Mouse (Mus musculus): Measurements from ENCODE around the gene Eif3g. TPM values are rescaled to one million over a fixed set of nuclear protein-coding genes. Genes with fewer than 3 reads are reported as not detected.

Eif3g gene
- polyA plus RNA-seq, 1 experiment from 2014 or later: 202 TPM

DNA sequence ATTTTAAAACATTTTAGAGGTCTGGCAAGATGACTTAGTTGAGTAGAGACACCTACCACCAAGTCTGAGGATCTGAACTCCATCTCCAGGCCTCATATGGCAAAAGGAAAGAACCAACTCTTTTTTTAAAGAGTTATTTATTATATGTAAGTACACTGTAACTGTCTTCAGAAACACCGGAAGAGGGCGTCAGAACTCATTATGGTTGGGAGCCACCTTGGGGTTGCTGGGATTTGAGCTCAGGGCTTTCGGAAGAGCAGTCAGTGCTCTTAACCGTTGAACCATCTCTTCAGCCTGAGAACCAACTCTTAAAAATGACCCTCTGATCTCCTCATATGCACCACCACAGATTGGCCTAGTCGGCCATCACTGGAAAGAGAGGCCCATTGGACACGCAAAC lies 11.2 kb downstream of the Eif3g start:
- H3K9me3 ChIP-seq (ENCODE audit: control insufficient read depth, low read length): no peaks in the 10 kb centered on the region
- H3K36me3 ChIP-seq (ENCODE audit: control insufficient read depth, insufficient read depth, low read length): peaks cover 31% of the 10 kb centered on the region
- no peaks in the 10 kb centered on the region for H3K27me3 ChIP-seq (ENCODE audit: control insufficient read depth, insufficient read depth, low read length)
- H3K4me1 ChIP-seq (ENCODE audit: control insufficient read depth in 2 of 2, insufficient read depth in 2 of 2, low read length in 2 of 2): peaks cover 7 to 10% of the 10 kb centered on the region in 2 experiments
- H3K4me2 ChIP-seq (ENCODE audit: low read length): peak overlapping the region; percentile 93; the same call in 1 of the 2 replicates
- ATAC-seq (ENCODE audit: insufficient number of reproducible peaks, insufficient read depth, low FRiP score, low read depth): no peak
- peak overlapping the region in 1 of 2 experiments; percentile 95; a peak in 2 of 4 replicates for H3K27ac ChIP-seq (replicated peaks in 1 of 2; ENCODE audit: control insufficient read depth in 1 of 2, insufficient read depth in 1 of 2, low read depth in 2 of 2, low read length in 2 of 2)
- 88% methylated on average over 6 of the region's 6 CpGs for WGBS
- no peak overlapping the region for H3K9ac ChIP-seq (ENCODE audit: low read length)
- no peak overlapping the region for H3K4me3 ChIP-seq (ENCODE audit: control insufficient read depth in 1 of 2, insufficient read depth in 1 of 2, low read depth in 1 of 2, low read length in 2 of 2)

DNA sequence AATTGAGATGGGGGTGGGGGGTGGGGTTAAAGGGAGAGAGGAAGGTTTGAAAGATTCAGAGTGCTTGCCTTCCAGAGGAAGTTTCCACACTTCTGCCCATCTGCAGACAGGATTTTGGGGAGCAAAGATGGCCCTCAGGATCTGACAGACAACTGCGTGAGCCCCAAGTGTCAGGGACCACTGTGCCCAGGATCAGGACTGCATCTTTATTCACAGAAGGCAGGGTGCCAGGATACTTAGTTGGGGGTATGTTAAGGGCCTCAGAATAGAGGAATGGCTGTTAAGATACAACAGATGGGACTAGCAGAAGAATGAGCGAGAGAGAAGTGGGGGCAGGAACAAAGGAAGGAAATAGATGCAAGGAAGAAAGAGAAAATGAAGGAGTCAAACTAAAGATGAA lies 11.9 kb downstream of the Eif3g start:
- WGBS: 91% methylated on average over 2 of the region's 2 CpGs

DNA sequence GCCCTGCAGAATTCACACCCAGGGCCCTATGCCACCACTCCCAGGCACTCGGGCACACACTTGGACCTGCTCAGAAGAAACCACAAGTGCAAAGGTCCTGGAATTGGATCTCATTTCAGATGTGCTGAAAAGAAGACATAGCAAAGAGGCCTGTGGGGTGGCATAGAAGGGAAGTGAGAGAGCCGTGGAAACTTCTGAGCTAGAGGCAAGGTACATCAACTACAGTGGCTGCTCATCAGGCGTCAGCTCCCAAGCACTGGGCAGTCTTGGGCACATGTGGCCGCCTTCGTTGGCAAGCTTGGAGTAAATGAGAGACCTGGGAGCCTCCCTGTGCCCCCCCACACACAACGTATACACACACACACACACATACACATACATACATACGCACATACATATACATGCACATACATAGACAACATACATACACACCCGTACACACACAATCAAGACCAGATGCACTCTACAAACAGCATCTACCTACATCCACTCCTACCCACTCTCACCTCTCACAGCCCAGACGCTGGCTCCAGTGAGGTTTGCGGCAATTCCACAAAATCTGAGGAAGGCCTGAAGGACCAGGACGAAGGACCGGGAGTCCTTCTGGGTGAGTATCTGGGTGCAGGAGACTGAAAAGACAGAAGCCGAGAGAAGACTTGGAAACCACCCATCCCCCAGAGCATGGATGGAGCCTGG lies 19.2 kb downstream of the Eif3g start, which contains the start of gene Angptl6:
Gene Angptl6, minus strand, starts transcription at position 631 of the 696 bp plus-strand sequence.
- Histone ChIP-seq H3K4me1 (ENCODE audit: control insufficient read depth in 2 of 2, insufficient read depth in 2 of 2, low read length in 2 of 2) (peaks cover 4 to 5% of the 10 kb centered on the region in 2 experiments; a peak in 2 of 4 replicates), H3K4me3 (ENCODE audit: control insufficient read depth in 1 of 2, insufficient read depth in 1 of 2, low read depth in 1 of 2, low read length in 2 of 2) (peak within 1 kb of the TSS; percentile 46 to 54), H3K9ac (ENCODE audit: low read length) (peak within 1 kb of the TSS; percentile 84), H3K27ac (replicated peaks in 1 of 2; ENCODE audit: control insufficient read depth in 1 of 2, insufficient read depth in 1 of 2, low read depth in 2 of 2, low read length in 2 of 2) (peak within 1 kb of the TSS; percentile 93 to 94), H3K4me2 (ENCODE audit: low read length) (peak within 1 kb of the TSS; percentile 84), H3K27me3 (ENCODE audit: control insufficient read depth, insufficient read depth, low read length) (no peaks in the 10 kb centered on the region), H3K36me3 (ENCODE audit: control insufficient read depth, insufficient read depth, low read length) (no peaks in the 10 kb centered on the region), H3K9me3 (ENCODE audit: control insufficient read depth, low read length) (no peaks in the 10 kb centered on the region)
- WGBS: 84% methylated on average over 13 of the region's 13 CpGs
- ATAC-seq (ENCODE audit: insufficient number of reproducible peaks, insufficient read depth, low FRiP score, low read depth): no peak

More for the DNA sequence above, 11.9 kb downstream of the Eif3g start:
- no peak overlapping the region for H3K4me2 ChIP-seq (ENCODE audit: low read length)
- no peak for ATAC-seq (ENCODE audit: insufficient number of reproducible peaks, insufficient read depth, low FRiP score, low read depth)
- no peaks in the 10 kb centered on the region for H3K27me3 ChIP-seq (ENCODE audit: control insufficient read depth, insufficient read depth, low read length)
- no peak overlapping the region for H3K4me3 ChIP-seq (ENCODE audit: control insufficient read depth in 1 of 2, insufficient read depth in 1 of 2, low read depth in 1 of 2, low read length in 2 of 2)
- peaks cover 7 to 10% of the 10 kb centered on the region in 2 experiments for H3K4me1 ChIP-seq (ENCODE audit: control insufficient read depth in 2 of 2, insufficient read depth in 2 of 2, low read length in 2 of 2)
- H3K27ac ChIP-seq (replicated peaks in 1 of 2; ENCODE audit: control insufficient read depth in 1 of 2, insufficient read depth in 1 of 2, low read depth in 2 of 2, low read length in 2 of 2): no peak overlapping the region
- H3K36me3 ChIP-seq (ENCODE audit: control insufficient read depth, insufficient read depth, low read length): peaks cover 24% of the 10 kb centered on the region
- no peak overlapping the region for H3K9ac ChIP-seq (ENCODE audit: low read length)
- H3K9me3 ChIP-seq (ENCODE audit: control insufficient read depth, low read length): no peaks in the 10 kb centered on the region

DNA sequence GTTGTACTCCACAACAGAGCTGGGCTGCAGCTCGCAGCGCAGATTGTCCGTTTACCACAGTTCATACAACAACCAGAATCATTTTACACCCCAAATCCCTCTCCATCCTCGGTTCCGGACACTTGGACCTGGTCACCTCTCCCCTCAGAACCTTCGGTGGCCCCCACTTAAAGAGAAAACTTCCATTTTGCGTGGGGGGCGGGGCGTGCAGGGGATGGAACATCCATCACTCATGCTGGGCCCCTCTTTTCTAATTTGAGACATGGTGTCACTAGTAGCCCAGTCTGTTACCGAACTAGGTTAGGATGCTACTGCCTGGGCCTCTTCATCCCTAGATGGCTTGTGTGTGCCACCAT lies 19.7 kb downstream of the Eif3g start:
- no peaks in the 10 kb centered on the region for H3K27me3 ChIP-seq (ENCODE audit: control insufficient read depth, insufficient read depth, low read length)
- H3K4me3 ChIP-seq (ENCODE audit: control insufficient read depth in 1 of 2, insufficient read depth in 1 of 2, low read depth in 1 of 2, low read length in 2 of 2): peak overlapping the region; percentile 46 to 54
- WGBS: 18% methylated on average over 10 of the region's 10 CpGs
- ATAC-seq (ENCODE audit: insufficient number of reproducible peaks, insufficient read depth, low FRiP score, low read depth): no peak
- H3K4me1 ChIP-seq (ENCODE audit: control insufficient read depth in 2 of 2, insufficient read depth in 2 of 2, low read length in 2 of 2): peaks cover 4 to 5% of the 10 kb centered on the region in 2 experiments; a peak in 2 of 4 replicates
- peak overlapping the region; percentile 84 for H3K9ac ChIP-seq (ENCODE audit: low read length)
- H3K9me3 ChIP-seq (ENCODE audit: control insufficient read depth, low read length): no peaks in the 10 kb centered on the region
- H3K27ac ChIP-seq (replicated peaks in 1 of 2; ENCODE audit: control insufficient read depth in 1 of 2, insufficient read depth in 1 of 2, low read depth in 2 of 2, low read length in 2 of 2): peak overlapping the region; percentile 93 to 94
- no peaks in the 10 kb centered on the region for H3K36me3 ChIP-seq (ENCODE audit: control insufficient read depth, insufficient read depth, low read length)
- H3K4me2 ChIP-seq (ENCODE audit: low read length): peak overlapping the region; percentile 84

GRCm38 (mm10) chr9:20878041-20878709 lies 20.2 kb downstream of the Eif3g start:
- peak overlapping the region; percentile 46 to 54 for H3K4me3 ChIP-seq (ENCODE audit: control insufficient read depth in 1 of 2, insufficient read depth in 1 of 2, low read depth in 1 of 2, low read length in 2 of 2)
- H3K9ac ChIP-seq (ENCODE audit: low read length): peak overlapping the region; percentile 84
- peak overlapping the region; percentile 84 for H3K4me2 ChIP-seq (ENCODE audit: low read length)
- H3K9me3 ChIP-seq (ENCODE audit: control insufficient read depth, low read length): no peaks in the 10 kb centered on the region
- ATAC-seq (ENCODE audit: insufficient number of reproducible peaks, insufficient read depth, low FRiP score, low read depth): peak; percentile 96
- H3K36me3 ChIP-seq (ENCODE audit: control insufficient read depth, insufficient read depth, low read length): 0 out of 2 replicates have a peak, but pooled peaks cover under 1% of the 10 kb centered on the region
- H3K27ac ChIP-seq (replicated peaks in 1 of 2; ENCODE audit: control insufficient read depth in 1 of 2, insufficient read depth in 1 of 2, low read depth in 2 of 2, low read length in 2 of 2): peak overlapping the region; percentile 93 to 94
- peaks cover 4 to 5% of the 10 kb centered on the region in 2 experiments; a peak in 2 of 4 replicates for H3K4me1 ChIP-seq (ENCODE audit: control insufficient read depth in 2 of 2, insufficient read depth in 2 of 2, low read length in 2 of 2)
- no peaks in the 10 kb centered on the region for H3K27me3 ChIP-seq (ENCODE audit: control insufficient read depth, insufficient read depth, low read length)
- under 1% methylated on average over 69 of the region's 69 CpGs for WGBS

DNA sequence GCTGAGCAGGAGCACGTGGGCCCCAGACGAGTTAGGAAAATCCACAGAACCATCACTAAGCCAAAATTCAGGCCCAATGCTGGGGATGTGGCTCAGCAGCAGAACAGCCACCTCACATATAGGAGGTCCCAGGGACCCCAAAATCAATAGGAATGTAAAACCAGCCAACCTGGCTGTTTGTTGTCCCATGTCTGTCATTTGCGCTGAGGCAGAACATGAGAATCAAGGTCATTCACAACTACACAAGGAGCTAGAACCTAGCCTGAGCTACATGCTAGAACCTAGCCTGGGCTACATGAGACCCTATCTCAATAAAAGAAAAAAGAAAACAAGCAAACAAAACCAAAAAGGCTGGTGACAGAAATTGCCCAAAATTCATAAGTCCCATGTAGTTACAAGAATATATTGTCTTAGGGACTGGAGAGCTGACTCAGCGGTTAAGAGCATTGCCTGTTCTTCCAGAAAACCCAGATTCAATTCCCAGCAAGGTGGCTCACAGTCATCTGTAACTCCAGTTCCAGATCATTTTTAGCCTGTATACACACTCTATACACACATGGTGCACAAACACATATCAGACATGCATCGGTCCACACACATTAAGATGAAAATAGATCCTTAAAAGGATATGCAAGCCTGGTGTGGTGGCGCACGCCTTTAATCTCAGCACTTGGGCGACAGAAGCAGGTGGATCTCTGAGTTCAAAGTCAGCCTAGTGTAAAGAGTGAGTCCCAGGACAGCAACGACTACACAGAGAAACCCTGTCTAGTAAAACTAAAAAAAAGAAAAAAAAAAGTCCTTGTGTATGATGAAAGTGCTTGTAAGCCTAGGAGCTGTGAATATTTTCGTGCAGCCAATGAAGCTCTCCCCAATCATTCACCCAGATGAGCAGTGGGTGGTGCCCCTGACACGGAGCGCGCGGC lies 21.0 kb downstream of the Eif3g start:
- Histone ChIP-seq H3K27ac (replicated peaks in 1 of 2; ENCODE audit: control insufficient read depth in 1 of 2, insufficient read depth in 1 of 2, low read depth in 2 of 2, low read length in 2 of 2) (peak overlapping the region; percentile 25 to 94; a peak in 3 of 4 replicates), H3K4me2 (ENCODE audit: low read length) (peak overlapping the region; percentile 84), H3K9ac (ENCODE audit: low read length) (peak overlapping the region; percentile 60; the same call in 1 of the 2 replicates), H3K27me3 (ENCODE audit: control insufficient read depth, insufficient read depth, low read length) (no peaks in the 10 kb centered on the region), H3K4me1 (ENCODE audit: control insufficient read depth in 2 of 2, insufficient read depth in 2 of 2, low read length in 2 of 2) (peaks cover 4 to 5% of the 10 kb centered on the region in 2 experiments; a peak in 2 of 4 replicates), H3K36me3 (ENCODE audit: control insufficient read depth, insufficient read depth, low read length) (0 out of 2 replicates have a peak, but pooled peaks cover 3% of the 10 kb centered on the region), H3K4me3 (ENCODE audit: control insufficient read depth in 1 of 2, insufficient read depth in 1 of 2, low read depth in 1 of 2, low read length in 2 of 2) (peak overlapping the region; percentile 46 to 54), H3K9me3 (ENCODE audit: control insufficient read depth, low read length) (no peaks in the 10 kb centered on the region)
- no peak for ATAC-seq (ENCODE audit: insufficient number of reproducible peaks, insufficient read depth, low FRiP score, low read depth)
- 35% methylated on average over 14 of the region's 14 CpGs for WGBS
